Mouse (Mus musculus) kidney, embryonic 16.5 days (tissue): ENCODE measurements at regions not wholly inside any gene's neighbourhood (a gene's known extent, or its start where the extent isn't known, plus 50 kb on each side); places are given as distances from the start of the nearest gene placed in this dataset.
A peak's percentile ranks its signal among the peaks of the same experiment; 100 is the strongest.

ENCODE experiments used
- ATAC-seq: fragments of 200-750 bp; cut with Nextera tagmentation; 2 replicates; pipeline ENCODE4 v1.8.0; 2017; ENCODE audit warnings: moderate TSS enrichment; ENCODE audit not compliant: low FRiP score, low TSS enrichment
- H3K27ac ChIP-seq: fragments of 300-500 bp; sonication (generic); 2 replicates; pipeline ENCODE4 v1.5.1; 2014; ENCODE audit warnings: low read length
- H3K27me3 ChIP-seq: fragments of 300-500 bp; sonication (generic); 2 replicates; pipeline ENCODE4 v1.6.1; 2014; ENCODE audit warnings: low read length, control low read depth, mixed read lengths; ENCODE audit not compliant: insufficient read depth
- H3K36me3 ChIP-seq: fragments of 300-500 bp; sonication (generic); 2 replicates; pipeline ENCODE4 v1.6.1; 2014; ENCODE audit warnings: low read length, control low read depth, mixed read lengths; ENCODE audit not compliant: insufficient read depth
- H3K4me1 ChIP-seq: fragments of 300-500 bp; sonication (generic); 2 replicates; pipeline ENCODE4 v1.6.1; 2014; ENCODE audit warnings: low read length, control low read depth, mixed read lengths; ENCODE audit not compliant: insufficient read depth
- H3K4me2 ChIP-seq: fragments of 300-500 bp; sonication (generic); replicated peaks from 2 replicates; pipeline ENCODE4 v1.6.1; 2014; ENCODE audit warnings: low read depth, low read length
- H3K4me3 ChIP-seq: fragments of 300-500 bp; sonication (generic); 2 replicates; pipeline ENCODE4 v1.5.1; 2014; ENCODE audit warnings: mild to moderate bottlenecking, low read length
- H3K9ac ChIP-seq: fragments of 300-500 bp; sonication (generic); replicated peaks from 2 replicates; pipeline ENCODE4 v1.6.1; 2014; ENCODE audit warnings: low read length
- H3K9me3 ChIP-seq: fragments of 300-500 bp; sonication (generic); 2 replicates; pipeline ENCODE4 v1.6.1; 2016; ENCODE audit warnings: low read length, control low read depth
- WGBS: fragments of 180-500 bp; shearing (Covaris S2); extraction: QIAGEN DNeasy Blood & Tissue Kit; methylation state at CpG from one replicate; pipeline ENCODE4 v1.1.7; 2014; 5-methylcytosine and 5-hydroxymethylcytosine counted together

DNA sequence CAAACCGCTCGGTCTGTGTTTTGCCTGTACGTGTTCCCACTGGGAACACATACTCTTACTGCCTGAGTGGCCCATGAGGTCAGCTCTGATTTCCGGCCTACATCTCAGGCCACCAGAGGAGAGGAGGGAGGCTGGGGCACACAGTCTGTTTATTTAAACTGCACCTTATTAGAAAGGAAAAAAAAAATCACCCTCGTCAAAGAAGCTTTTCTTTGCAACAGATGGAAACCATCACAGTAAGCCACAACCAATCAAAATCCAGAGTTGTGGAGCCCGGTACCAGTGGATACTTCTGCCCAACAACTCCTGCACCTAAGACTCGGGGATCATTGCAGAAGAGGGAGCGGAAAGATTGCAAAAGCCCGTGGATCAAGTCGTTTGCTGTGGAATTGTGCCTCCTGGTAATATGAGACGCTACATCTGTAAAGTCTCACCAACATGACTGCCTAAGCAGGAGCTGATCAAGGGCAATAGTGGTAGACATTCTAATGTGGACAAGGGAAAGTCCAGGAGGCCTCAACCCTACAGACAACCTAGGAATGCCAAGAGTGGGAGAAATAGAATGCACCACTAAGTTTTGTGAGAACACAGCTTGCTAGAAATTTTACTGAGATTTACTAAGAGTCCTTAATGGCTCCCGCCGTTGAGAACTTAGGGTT lies 60.5 kb downstream of the Uqcrfs1 start:
- Histone ChIP-seq H3K4me1 (peaks cover 4% of the 10 kb centered on the region; the same call in 1 of the 2 replicates), H3K4me2 (peak overlapping the region; percentile 19; the same call in 1 of the 2 replicates), H3K9me3 (no peaks in the 10 kb centered on the region; the same call in 1 of the 2 replicates), H3K4me3 (no peak overlapping the region), H3K27ac (peak overlapping the region; percentile 65; the same call in 1 of the 2 replicates), H3K9ac (no peak overlapping the region), H3K27me3 (no peaks in the 10 kb centered on the region), H3K36me3 (no peaks in the 10 kb centered on the region)
- 35% methylated on average over 13 of the region's 13 CpGs for WGBS
- ATAC-seq = 0 out of 2 replicates have a peak, but pooled peaks have one; percentile 59

DNA sequence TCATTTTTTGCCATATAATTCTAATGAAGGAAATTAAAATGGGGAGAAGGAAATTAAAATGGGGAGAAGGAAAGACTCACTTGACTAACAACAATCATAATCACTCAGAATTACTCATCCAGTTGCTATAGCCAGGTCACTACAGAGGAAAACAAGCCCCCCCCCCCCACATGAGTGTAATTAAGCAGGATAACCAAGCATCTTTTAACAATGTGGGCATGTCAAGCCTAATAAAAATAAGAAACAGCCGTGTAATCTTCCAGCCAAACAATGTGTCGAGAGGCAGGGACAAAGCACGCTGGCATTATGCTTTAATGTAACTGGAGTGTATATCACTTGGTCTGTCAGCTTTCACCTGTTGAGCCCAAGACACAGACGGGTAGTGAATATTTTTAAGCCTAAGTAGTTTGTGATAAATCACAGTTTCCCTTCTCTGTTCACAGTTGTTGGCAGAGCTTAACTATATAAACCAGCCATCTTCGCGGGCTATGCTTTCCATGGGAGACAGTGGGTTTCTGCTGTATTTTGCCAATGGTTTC lies 66.0 kb downstream of the Uqcrfs1 start:
- no peak for ATAC-seq
- H3K9me3 ChIP-seq = peaks cover 7% of the 10 kb centered on the region; the same call in 1 of the 2 replicates
- H3K4me3 ChIP-seq = no peak overlapping the region
- H3K36me3 ChIP-seq = no peaks in the 10 kb centered on the region
- no peak overlapping the region for H3K4me2 ChIP-seq
- H3K27ac ChIP-seq = no peak overlapping the region
- H3K4me1 ChIP-seq = 0 out of 2 replicates have a peak, but pooled peaks cover 4% of the 10 kb centered on the region
- H3K27me3 ChIP-seq = no peaks in the 10 kb centered on the region
- no peak overlapping the region for H3K9ac ChIP-seq
- WGBS = 27% methylated on average over 6 of the region's 6 CpGs

DNA sequence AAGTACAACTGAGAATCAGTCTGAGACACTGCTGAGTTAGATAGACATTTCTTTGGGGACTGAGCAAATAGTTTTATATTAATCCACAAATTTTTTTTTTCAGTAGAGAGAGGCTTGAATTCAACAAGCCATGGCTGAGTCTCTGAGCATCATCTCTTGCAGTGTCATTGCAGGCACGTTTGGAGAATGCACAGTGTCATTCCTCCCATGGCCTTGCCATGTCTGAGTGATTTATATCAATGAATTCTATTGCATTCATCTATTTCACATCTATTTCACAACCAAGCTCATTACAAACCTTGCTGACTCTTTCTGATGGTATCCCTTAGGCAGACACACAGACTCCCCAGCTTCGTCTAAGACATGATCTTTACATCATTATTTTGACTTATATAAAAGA lies 66.6 kb downstream of the Uqcrfs1 start:
- no peak overlapping the region for H3K27ac ChIP-seq

DNA sequence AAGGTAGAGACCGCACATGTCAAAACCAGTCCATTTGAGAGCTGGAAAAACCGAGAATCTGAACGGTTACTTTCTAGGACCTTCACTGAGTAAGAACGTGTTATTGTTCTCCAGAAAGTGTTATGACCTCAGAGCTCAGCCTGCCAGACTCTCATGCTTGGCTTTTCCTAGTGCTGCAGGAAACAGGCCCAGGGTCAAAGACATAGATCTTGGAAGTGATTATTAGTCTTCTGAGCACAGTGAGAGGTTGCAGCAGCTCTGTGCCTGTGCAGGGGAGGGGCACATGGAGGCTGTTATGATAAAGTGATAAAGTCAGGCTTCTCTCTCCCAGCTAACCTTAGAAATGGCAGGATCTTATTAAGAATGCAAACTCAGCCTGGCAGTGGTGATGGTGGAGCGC lies 73.9 kb downstream of the Uqcrfs1 start:
- ATAC-seq = peak; percentile 63; the same call in 1 of the 2 replicates
- H3K27ac ChIP-seq = no peak overlapping the region
- WGBS = 65% methylated on average over 5 of the region's 5 CpGs
- H3K9ac ChIP-seq = no peak overlapping the region
- no peaks in the 10 kb centered on the region for H3K9me3 ChIP-seq
- H3K27me3 ChIP-seq = no peaks in the 10 kb centered on the region
- H3K4me2 ChIP-seq = no peak overlapping the region
- no peak overlapping the region for H3K4me3 ChIP-seq
- H3K4me1 ChIP-seq = no peaks in the 10 kb centered on the region; the same call in 1 of the 2 replicates
- H3K36me3 ChIP-seq = no peaks in the 10 kb centered on the region

More for the DNA sequence above, 66.6 kb downstream of the Uqcrfs1 start:
- no peaks in the 10 kb centered on the region for H3K36me3 ChIP-seq
- H3K9me3 ChIP-seq = peaks cover 7% of the 10 kb centered on the region; the same call in 1 of the 2 replicates
- H3K4me3 ChIP-seq = no peak overlapping the region
- H3K27me3 ChIP-seq = no peaks in the 10 kb centered on the region
- H3K4me1 ChIP-seq = 0 out of 2 replicates have a peak, but pooled peaks cover 4% of the 10 kb centered on the region
- H3K9ac ChIP-seq = no peak overlapping the region
- ATAC-seq = no peak
- WGBS = 41% methylated on average over 2 of the region's 2 CpGs
- no peak overlapping the region for H3K4me2 ChIP-seq

DNA sequence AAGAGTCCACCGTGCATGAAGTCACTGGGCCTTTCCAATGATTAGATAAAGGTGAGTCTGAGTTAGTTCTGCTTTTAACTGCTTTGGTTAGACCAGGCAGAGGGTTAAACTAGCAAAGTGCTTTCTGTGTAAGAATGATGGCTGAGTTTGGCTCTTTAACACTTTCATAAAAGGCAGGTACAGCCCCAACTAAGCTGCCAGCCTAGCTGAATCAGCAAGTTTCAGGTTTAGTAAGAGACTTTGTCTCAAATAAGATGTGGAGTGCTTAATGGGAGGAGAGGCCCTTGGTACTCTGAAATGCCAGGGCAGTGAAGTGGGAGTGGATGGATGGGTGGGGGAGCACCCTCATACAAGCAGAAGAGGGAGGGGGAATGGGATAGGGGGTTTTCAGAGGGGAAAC lies 78.1 kb downstream of the Uqcrfs1 start:
- Histone ChIP-seq H3K4me2 (no peak overlapping the region), H3K36me3 (no peaks in the 10 kb centered on the region), H3K9me3 (no peaks in the 10 kb centered on the region), H3K4me3 (no peak overlapping the region), H3K4me1 (no peaks in the 10 kb centered on the region; the same call in 1 of the 2 replicates), H3K27me3 (no peaks in the 10 kb centered on the region), H3K27ac (no peak overlapping the region), H3K9ac (no peak overlapping the region)
- no peak for ATAC-seq
- 84% methylated on average over 1 of the region's 1 CpGs for WGBS

DNA sequence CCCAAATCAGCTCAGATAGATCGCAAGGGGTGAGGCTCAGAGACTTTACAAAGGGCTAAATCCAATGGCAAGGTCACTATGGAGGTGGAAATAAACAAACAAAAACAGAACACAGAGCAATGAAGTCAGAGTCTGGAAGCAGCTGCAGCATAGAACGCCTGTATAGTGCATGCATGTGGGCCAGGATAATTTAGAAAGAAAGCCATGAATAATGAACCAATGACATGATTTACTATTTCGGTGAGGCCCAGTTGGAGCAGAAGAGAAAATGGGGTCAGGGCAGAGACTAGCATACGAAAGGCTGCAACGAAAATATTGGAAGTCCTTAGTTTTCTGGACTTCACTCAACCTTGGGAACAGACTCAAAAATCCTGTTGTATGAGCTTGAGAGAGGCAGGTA lies 79.7 kb downstream of the Uqcrfs1 start:
- 0 out of 2 replicates have a peak, but pooled peaks have one; percentile 31 for ATAC-seq

DNA sequence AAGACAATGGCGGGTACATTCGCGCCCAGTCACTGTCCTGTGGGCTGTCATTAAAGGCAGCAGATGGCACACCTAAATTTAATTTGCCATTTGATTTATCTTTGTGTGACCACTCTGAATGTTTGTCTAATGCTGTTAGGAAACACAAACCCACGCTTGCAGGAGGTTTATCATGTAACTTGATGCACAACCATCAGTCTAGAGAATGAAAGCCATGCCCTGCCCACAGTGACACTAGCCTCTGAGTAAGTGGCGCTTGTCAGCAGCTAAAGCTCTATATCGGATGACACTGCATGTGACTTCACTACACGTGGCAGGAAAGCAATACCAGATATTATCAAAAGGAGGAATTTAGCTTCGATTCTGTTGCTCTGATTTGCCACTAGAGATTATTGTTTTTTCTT lies 89.9 kb downstream of the Uqcrfs1 start:
- WGBS = 25% methylated on average over 8 of the region's 8 CpGs
- no peak overlapping the region for H3K27ac ChIP-seq
- no peaks in the 10 kb centered on the region for H3K36me3 ChIP-seq
- no peak overlapping the region for H3K9ac ChIP-seq
- no peaks in the 10 kb centered on the region for H3K4me1 ChIP-seq
- H3K9me3 ChIP-seq = no peaks in the 10 kb centered on the region
- H3K27me3 ChIP-seq = no peaks in the 10 kb centered on the region
- ATAC-seq = peak; percentile 57
- no peak overlapping the region for H3K4me2 ChIP-seq
- H3K4me3 ChIP-seq = no peak overlapping the region

More for the DNA sequence above, 79.7 kb downstream of the Uqcrfs1 start:
- Histone ChIP-seq H3K4me1 (no peaks in the 10 kb centered on the region), H3K36me3 (no peaks in the 10 kb centered on the region), H3K27me3 (no peaks in the 10 kb centered on the region), H3K27ac (no peak overlapping the region), H3K4me3 (no peak overlapping the region), H3K4me2 (no peak overlapping the region), H3K9me3 (no peaks in the 10 kb centered on the region), H3K9ac (no peak overlapping the region)
- 51% methylated on average over 5 of the region's 5 CpGs for WGBS

DNA sequence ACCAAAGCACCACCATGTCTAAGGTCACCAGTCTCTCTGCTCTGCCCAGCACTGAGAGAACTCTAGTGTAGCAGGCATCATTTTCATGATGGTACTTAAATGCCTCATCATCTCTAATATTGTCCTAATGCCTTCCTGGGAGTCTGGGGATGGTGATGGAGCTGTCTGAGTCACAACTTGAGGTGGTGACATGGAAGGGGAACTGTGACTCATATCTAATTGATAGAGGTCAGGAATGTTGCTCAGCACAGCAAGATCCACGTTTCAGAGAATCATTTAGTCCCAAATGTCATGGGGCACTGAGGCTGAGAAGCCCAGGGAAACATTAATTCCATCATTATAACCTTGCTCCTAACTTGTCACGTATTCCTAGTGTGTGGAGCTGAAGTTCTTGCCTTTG lies 93.0 kb downstream of the Uqcrfs1 start:
- Histone ChIP-seq H3K36me3 (no peaks in the 10 kb centered on the region), H3K27me3 (no peaks in the 10 kb centered on the region), H3K4me1 (no peaks in the 10 kb centered on the region), H3K4me3 (no peak overlapping the region), H3K4me2 (no peak overlapping the region), H3K9me3 (no peaks in the 10 kb centered on the region), H3K27ac (no peak overlapping the region), H3K9ac (no peak overlapping the region)
- ATAC-seq = no peak
- 54% methylated on average over 2 of the region's 2 CpGs for WGBS

DNA sequence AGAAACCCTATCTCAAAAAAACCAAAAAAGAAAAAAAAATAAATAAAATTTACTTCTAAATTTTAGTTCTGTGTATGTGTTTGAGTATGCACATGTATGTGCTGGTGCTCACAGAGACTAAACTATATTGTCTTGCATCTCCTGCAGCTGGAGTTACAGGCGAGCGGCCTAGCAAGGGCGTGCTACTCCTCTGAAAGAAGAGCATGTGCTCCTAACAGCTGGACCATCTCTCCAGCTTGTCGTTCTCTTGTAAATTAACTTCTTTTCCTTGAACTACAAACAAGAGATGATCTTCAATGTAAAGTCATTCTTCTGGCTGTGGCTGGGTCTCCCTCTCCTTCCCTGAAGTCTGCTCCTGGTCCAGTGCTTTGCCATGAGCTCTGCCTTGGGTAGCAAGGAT lies 96.3 kb downstream of the Uqcrfs1 start:
- Histone ChIP-seq H3K4me3 (no peak overlapping the region), H3K9me3 (no peaks in the 10 kb centered on the region), H3K36me3 (no peaks in the 10 kb centered on the region), H3K4me1 (no peaks in the 10 kb centered on the region), H3K27ac (no peak overlapping the region), H3K27me3 (no peaks in the 10 kb centered on the region), H3K9ac (no peak overlapping the region), H3K4me2 (no peak overlapping the region)
- WGBS = 50% methylated on average over 4 of the region's 4 CpGs
- peak; percentile 65 for ATAC-seq
